Mouse (Mus musculus) heart, embryonic 12.5 days (tissue): ENCODE results near the gene Rnf208. TPM values are rescaled to one million over a fixed set of nuclear protein-coding genes. Genes with fewer than 3 reads are reported as not detected.
A peak's percentile ranks its signal among the peaks of the same experiment; 100 is the strongest.

ENCODE experiments used
- ATAC-seq: fragments of 200-750 bp; cut with Nextera tagmentation; 2 replicates; pipeline ENCODE4 v1.8.0; 2017; ENCODE audit warnings: moderate TSS enrichment, moderate library complexity; ENCODE audit not compliant: insufficient number of reproducible peaks, low FRiP score
- H3K27ac ChIP-seq: fragments of 300-500 bp; sonication (generic); 2 replicates; pipeline ENCODE4 v1.5.1; 2016; ENCODE audit warnings: mild to moderate bottlenecking, moderate library complexity; ENCODE audit not compliant: poor library complexity, severe bottlenecking
- H3K27me3 ChIP-seq: fragments of 300-500 bp; sonication (generic); replicated peaks from 2 replicates; pipeline ENCODE4 v1.6.1; 2016; ENCODE audit warnings: mild to moderate bottlenecking, moderate library complexity
- H3K36me3 ChIP-seq: fragments of 300-500 bp; sonication (generic); 2 replicates; pipeline ENCODE4 v1.6.1; 2016; ENCODE audit warnings: mild to moderate bottlenecking, moderate library complexity
- H3K4me1 ChIP-seq: fragments of 300-500 bp; sonication (generic); replicated peaks from 2 replicates; pipeline ENCODE4 v1.6.1; 2016; ENCODE audit warnings: mild to moderate bottlenecking
- H3K4me2 ChIP-seq: fragments of 300-500 bp; sonication (generic); 2 replicates; pipeline ENCODE4 v1.6.1; 2016; ENCODE audit warnings: mild to moderate bottlenecking, moderate library complexity
- H3K4me3 ChIP-seq: fragments of 300-500 bp; sonication (generic); 2 replicates; pipeline ENCODE4 v1.5.1; 2016; ENCODE audit warnings: mild to moderate bottlenecking
- H3K9ac ChIP-seq: fragments of 300-500 bp; sonication (generic); 2 replicates; pipeline ENCODE4 v1.6.1; 2016; ENCODE audit warnings: mild to moderate bottlenecking, moderate library complexity
- H3K9me3 ChIP-seq: fragments of 300-500 bp; sonication (generic); replicated peaks from 2 replicates; pipeline ENCODE4 v1.6.1; 2016; ENCODE audit warnings: mild to moderate bottlenecking, moderate library complexity
- WGBS: fragments of 180-500 bp; shearing (Covaris S2); methylation state at CpG from one replicate; pipeline ENCODE4 v1.1.7; 2016; 5-methylcytosine and 5-hydroxymethylcytosine counted together
- polyA plus RNA-seq: library from polyadenylated mRNA; unstranded; fragments of >200 nt; fragmentation: Nextera tagmentation; extraction: Ambion mirVana; gene quantifications from 2 replicates; pipeline ENCODE4 v1.2.1, GENCODE M21; 2016

Gene Rnf208
- polyA plus RNA-seq, 1 experiment from 2014 or later, result 6.5 TPM

DNA sequence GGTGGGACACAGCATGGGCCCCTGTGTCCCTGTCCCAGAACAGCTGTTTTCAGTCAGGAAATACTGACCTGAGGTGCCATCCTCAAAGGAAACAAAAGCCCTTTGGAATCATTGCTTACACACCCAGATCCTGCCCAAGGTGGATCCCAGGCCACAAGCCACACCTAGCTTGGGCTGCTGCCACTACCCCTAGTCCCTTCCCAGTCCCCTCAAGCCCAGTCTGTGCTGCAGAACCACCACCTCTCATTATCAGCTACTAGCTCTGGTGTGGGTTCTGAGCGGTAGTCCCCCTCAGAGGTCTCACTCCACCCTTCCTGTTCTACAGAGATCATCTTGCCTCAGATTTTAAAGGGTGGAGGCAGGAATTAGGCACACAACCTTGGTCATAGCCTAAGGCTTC, 44.3 kb downstream of the Rnf208 start:
- H3K4me1 ChIP-seq, result peaks cover 32% of the 10 kb centered on the region
- no peak for ATAC-seq
- no peak overlapping the region for H3K4me2 ChIP-seq
- no peak overlapping the region for H3K4me3 ChIP-seq
- no peak overlapping the region for H3K9ac ChIP-seq
- peaks cover 48% of the 10 kb centered on the region for H3K36me3 ChIP-seq
- WGBS, result 58% methylated on average over 1 of the region's 1 CpGs
- H3K9me3 ChIP-seq, result no peaks in the 10 kb centered on the region
- peaks cover 49% of the 10 kb centered on the region for H3K27me3 ChIP-seq
- H3K27ac ChIP-seq, result no peak overlapping the region

DNA sequence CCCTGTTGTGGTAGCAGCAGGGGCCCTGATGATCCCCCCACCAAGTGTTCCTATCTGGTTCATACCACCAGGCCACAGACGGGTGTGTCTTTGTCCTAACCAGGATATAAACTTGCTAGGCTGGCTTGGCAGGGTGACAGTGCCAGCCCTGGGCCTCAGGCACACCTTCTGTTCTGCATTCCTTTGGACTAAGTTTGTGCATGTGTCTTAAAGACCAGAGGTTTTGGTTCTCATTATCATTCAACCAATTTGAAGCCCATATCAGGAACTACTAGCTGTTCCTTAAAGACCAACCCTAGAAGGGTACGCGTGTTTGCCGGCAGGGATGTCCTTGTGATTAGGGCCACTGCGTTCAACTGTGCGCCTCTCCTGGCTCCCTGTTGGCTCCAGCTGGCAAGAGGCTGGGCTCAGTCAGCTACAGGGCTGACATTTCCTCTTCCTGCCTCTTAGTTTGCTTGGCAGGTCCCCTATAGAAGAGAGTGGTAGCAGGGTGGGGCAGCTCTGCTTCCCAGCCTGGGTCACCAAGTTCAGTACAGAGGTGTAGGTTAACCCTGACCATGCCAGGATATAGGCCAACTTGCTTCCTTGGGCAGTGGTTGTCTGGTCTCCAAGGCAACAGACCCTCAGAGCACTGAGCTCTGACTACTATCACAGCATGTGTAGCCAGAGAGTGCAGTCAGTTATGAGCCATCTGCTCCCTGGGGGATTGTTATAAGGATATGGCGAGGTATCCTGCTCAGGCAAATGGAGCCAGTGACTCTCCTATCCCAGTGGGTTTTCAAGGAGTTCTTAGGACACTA, 45.0 kb downstream of the Rnf208 start:
- no peak overlapping the region for H3K4me2 ChIP-seq
- no peak overlapping the region for H3K9ac ChIP-seq
- no peaks in the 10 kb centered on the region for H3K9me3 ChIP-seq
- H3K27me3 ChIP-seq, result peaks cover 56% of the 10 kb centered on the region
- peaks cover 39% of the 10 kb centered on the region for H3K4me1 ChIP-seq
- no peak overlapping the region for H3K27ac ChIP-seq
- 45% methylated on average over 7 of the region's 7 CpGs for WGBS
- H3K36me3 ChIP-seq, result peaks cover 43% of the 10 kb centered on the region
- no peak for ATAC-seq
- no peak overlapping the region for H3K4me3 ChIP-seq

DNA sequence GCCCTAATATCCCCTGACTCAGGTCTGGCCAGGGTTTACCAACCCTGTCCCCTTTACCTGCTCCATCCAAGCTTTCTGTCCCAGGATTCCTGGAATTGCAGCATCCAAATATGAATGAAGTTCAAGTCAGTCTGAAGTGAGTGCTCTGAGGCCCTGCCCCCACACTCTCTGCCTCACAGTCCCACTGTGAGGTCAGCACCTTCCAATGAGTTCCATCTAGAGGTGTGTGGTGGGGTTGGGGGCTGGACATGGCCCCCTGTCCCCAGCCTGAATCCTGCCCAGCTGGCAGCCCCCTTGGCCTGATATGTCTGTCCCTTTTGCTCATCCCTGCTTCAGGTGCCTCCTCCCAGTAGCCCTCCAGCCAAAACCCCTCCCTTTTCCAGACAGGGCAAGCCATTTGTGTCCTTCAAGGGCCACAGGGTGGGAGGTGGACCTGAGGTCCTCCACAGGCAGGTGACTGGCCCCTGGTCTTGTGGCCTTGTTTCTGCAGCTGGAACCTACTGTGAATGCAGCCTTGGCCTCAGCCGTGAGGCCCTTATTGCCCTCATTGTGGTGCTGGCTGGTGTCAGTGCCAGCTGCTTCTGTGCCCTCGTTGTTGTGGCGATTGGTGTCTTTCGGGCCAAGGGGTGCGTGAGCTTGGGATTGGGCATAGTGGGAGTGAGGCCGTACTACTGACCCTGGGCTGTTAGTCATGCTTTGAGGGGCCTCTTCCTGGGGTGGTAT, 46.0 kb downstream of the Rnf208 start, which contains the start of gene Tmem210:
Tmem210 (plus strand) TSS at position 219 of the 723 bp plus-strand sequence.
- no peak within 1 kb of the TSS for H3K4me3 ChIP-seq
- H3K27me3 ChIP-seq, result peaks cover 67% of the 10 kb centered on the region
- H3K9ac ChIP-seq, result no peak within 1 kb of the TSS
- ATAC-seq, result no peak
- peaks cover 33% of the 10 kb centered on the region for H3K36me3 ChIP-seq
- no peaks in the 10 kb centered on the region for H3K9me3 ChIP-seq
- H3K27ac ChIP-seq, result no peak within 1 kb of the TSS
- H3K4me2 ChIP-seq, result no peak within 1 kb of the TSS
- peaks cover 45% of the 10 kb centered on the region for H3K4me1 ChIP-seq
- 85% methylated on average over 6 of the region's 6 CpGs for WGBS

DNA sequence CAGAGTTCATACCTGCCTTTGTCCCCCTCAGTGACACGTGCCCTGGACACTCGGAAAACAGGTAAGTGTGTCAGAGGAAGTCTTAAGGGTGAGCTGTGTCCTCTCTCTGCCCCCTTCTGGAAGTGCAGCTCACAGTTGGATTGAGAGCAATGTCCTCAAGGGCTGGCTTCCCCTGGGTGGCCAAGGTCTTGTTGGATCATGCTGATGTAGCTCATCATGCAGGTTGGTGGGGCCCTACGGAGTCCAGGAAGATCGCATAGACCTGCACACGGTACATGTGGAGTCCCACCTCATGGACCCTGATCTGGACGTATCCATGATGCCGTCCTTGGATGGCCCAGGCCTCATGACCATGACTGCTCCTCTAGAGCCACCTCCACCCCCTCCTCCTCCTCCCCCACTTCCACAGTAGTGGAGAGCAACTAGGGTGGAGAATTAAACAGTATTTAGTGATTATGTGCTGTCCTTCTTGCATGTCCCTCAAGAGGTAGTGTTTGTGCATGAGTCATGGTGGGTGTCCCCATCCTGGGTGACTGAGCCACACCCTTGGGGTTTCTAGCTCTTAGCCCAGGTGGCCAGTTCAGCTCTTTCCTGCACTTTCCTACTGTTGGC, 46.8 kb downstream of the Rnf208 start:
- Histone ChIP-seq H3K27me3 (peaks cover 74% of the 10 kb centered on the region), H3K4me1 (peaks cover 45% of the 10 kb centered on the region), H3K4me3 (no peak overlapping the region), H3K9me3 (no peaks in the 10 kb centered on the region), H3K27ac (no peak overlapping the region), H3K9ac (no peak overlapping the region), H3K4me2 (no peak overlapping the region), H3K36me3 (peaks cover 26% of the 10 kb centered on the region)
- 79% methylated on average over 7 of the region's 7 CpGs for WGBS
- no peak for ATAC-seq

DNA sequence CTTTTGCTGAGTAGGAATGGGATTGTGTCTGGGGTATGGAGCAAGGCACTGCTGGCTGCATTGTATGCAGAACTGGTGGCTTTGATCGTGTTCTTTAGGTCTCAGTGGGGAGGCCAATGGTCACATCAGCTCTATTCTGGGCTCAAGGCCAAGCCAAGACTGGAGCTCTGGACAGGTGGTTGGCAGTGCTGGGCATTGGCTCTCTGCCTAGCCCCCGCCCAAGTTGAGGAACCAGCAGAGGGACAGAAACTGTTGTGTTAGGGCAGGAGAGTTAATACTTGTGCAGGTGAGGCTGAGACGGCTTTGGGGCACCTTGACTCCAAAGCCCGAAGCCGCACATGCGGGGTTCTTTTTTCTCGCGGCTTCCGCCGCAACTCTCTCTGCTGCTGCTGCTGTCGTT, 47.6 kb downstream of the Rnf208 start, which contains the start of gene Lrrc26:
Lrrc26 (plus strand) TSS at position 265 of the 400 bp plus-strand sequence.
- H3K9me3 ChIP-seq, result no peaks in the 10 kb centered on the region
- H3K4me3 ChIP-seq, result peak within 1 kb of the TSS; percentile 22
- no peak within 1 kb of the TSS for H3K27ac ChIP-seq
- peaks cover 83% of the 10 kb centered on the region for H3K27me3 ChIP-seq
- H3K4me2 ChIP-seq, result peak within 1 kb of the TSS; percentile 52
- peaks cover 45% of the 10 kb centered on the region for H3K4me1 ChIP-seq
- no peak within 1 kb of the TSS; the same call in 1 of the 2 replicates for H3K9ac ChIP-seq
- H3K36me3 ChIP-seq, result peaks cover 17% of the 10 kb centered on the region
- ATAC-seq, result no peak
- 16% methylated on average over 11 of the region's 11 CpGs for WGBS

DNA sequence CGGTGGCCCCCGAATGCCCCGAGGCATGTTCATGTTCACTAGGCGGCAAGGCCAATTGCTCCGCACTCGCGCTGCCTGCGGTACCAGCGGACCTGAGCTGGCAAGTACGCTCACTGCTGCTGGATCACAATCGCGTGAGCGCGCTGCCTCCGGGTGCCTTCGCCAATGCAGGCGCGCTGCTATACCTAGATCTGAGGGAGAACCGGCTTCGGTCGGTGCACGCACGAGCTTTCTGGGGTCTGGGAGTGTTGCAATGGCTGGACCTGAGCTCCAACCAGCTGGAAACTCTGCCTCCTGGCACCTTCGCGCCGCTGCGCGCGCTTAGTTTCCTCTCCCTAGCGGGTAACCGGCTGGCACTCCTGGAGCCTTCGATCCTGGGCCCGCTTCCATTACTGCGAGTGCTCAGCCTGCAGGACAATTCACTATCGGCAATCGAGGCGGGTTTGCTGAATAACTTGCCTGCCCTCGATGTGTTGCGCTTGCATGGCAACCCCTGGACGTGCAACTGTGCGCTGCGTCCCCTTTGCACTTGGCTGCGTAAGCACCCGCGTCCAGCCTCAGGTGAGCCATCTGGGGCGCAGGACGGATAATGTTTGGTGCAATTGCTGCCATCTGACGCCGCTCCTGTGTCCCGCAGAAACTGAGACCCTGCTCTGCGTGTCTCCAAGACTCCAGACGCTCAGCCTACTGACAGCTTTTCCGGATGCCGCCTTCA, 48.2 kb downstream of the Rnf208 start:
- peak overlapping the region; percentile 22 for H3K4me3 ChIP-seq
- peaks cover 45% of the 10 kb centered on the region for H3K4me1 ChIP-seq
- ATAC-seq, result no peak
- peaks cover 11% of the 10 kb centered on the region for H3K36me3 ChIP-seq
- no peak overlapping the region for H3K27ac ChIP-seq
- H3K9ac ChIP-seq, result no peak overlapping the region
- peaks cover 89% of the 10 kb centered on the region for H3K27me3 ChIP-seq
- H3K4me2 ChIP-seq, result peak overlapping the region; percentile 52
- H3K9me3 ChIP-seq, result no peaks in the 10 kb centered on the region
- WGBS, result 2% methylated on average over 54 of the region's 54 CpGs

DNA sequence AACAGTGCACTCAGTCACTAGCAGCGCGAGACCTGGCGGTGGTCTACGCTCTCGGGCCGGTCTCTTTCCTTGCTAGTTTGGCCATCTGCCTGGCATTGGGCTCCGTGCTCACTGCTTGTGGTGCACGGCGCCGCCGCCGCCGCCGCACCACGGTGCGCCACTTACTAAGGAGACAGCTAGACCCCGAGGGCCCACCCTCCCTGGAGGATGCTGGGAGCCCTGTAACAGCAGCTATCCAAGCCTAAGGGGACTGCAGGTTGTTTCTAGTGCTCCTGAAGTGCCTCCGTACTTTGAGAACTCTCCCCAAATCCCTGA, 48.7 kb downstream of the Rnf208 start:
- Histone ChIP-seq H3K4me3 (peak overlapping the region; percentile 22), H3K27me3 (peaks cover 94% of the 10 kb centered on the region), H3K27ac (no peak overlapping the region), H3K36me3 (peaks cover 6% of the 10 kb centered on the region), H3K4me1 (peaks cover 45% of the 10 kb centered on the region), H3K9me3 (no peaks in the 10 kb centered on the region), H3K4me2 (peak overlapping the region; percentile 52), H3K9ac (no peak overlapping the region; the same call in 1 of the 2 replicates)
- ATAC-seq, result no peak
- 1% methylated on average over 18 of the region's 18 CpGs for WGBS

DNA sequence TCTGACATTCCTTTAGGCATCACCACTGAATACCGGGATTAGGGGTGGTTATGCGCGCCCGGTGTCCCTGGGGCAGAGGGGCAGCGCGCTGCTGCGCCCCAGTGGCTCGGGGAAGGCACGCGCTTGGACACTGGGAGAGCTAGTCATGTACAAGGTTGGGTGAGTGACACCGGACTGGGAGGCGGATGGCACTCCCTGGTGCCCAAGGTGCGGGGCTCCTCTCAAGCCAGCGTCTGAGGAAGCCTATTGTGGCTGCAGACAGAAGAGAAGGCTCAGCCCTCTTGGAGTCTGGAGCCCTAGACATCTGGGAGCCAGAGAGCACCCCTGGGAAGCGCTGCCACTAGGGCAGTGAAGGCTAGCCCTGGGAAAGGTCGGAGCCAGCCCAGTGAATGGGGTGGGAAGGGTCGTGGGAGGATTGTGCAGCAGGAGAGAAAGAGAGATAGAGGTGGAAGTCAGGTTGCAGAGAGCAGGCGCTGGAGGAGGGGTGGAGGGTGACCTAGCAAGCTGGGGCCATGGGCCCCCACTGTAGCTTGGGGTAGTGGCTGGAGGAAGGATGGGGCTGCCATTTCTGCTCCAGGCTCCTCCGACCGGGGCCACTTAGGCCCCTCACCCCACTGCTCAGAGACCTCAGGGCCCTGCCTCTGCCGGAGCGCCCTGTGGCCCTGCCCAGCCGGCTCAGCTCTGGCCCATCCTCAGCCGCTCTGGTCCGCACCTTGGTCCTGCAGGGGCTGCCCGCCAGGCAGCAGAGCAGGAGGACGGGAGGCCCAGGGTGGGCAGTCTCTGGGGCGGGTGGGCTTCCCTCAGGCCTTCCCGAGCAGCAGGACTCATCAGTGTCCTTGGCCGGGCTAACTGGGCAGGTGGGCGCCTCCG, 49.4 kb downstream of the Rnf208 start:
- Histone ChIP-seq H3K9ac (0 out of 2 replicates have a peak overlapping the region, but pooled peaks have one; percentile 52), H3K9me3 (no peaks in the 10 kb centered on the region), H3K4me3 (peak overlapping the region; percentile 41), H3K4me2 (peak overlapping the region; percentile 64), H3K27me3 (peaks cover 98% of the 10 kb centered on the region), H3K36me3 (no peaks in the 10 kb centered on the region), H3K27ac (no peak overlapping the region), H3K4me1 (peaks cover 42% of the 10 kb centered on the region)
- WGBS, result 6% methylated on average over 32 of the region's 32 CpGs
- no peak for ATAC-seq

DNA sequence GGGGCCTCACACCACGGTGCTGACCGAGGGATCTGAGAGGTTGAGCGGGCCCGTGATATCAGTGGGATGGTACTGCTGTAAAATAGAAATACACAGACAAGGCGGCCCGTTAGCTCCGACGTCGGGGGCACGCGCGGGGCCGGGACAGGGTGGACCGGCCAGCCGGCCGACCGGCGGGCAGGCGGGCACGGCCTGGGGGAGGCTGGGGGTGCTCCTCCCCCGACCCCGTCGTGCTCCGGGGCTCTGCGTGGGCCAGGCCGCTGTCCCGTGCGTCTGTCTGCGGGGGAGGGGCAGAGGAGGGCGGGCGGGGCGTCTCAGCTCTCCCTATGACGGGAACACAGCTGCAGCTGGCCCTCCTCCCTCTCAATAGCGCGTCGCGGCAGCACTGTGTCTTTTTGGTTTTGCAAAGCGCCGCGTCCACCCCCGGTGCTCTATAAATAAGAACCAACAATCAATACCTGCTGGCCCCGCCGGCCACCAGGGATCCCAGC, 50.0 kb downstream of the Rnf208 start:
- Histone ChIP-seq H3K9me3 (no peaks in the 10 kb centered on the region), H3K4me3 (peak overlapping the region; percentile 41), H3K4me2 (peak overlapping the region; percentile 64), H3K27ac (no peak overlapping the region), H3K27me3 (peaks cover 99% of the 10 kb centered on the region), H3K4me1 (peaks cover 35% of the 10 kb centered on the region), H3K36me3 (no peaks in the 10 kb centered on the region), H3K9ac (peak overlapping the region; percentile 52; the same call in 1 of the 2 replicates)
- WGBS, result 6% methylated on average over 43 of the region's 43 CpGs
- ATAC-seq, result no peak

DNA sequence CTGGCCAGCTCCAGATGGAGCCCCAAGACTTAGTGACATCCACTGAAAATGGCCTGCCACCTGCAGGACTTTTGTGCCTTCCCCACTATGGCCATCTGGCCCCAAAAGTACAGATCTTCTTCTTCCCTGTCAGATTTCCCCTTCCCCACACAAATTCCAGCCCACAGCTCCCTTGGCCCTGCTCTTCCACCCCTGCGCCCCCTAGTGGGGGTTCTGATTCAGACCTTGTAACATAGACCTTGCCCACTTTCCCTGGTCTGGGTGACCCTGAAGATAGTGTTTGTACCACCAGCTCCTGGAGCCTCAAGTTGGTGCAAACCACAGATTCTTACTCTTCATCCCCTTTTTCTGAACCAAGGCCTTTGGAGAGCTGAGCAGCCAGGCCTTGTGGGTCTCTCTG, 50.8 kb downstream of the Rnf208 start:
- H3K36me3 ChIP-seq, result no peaks in the 10 kb centered on the region
- no peaks in the 10 kb centered on the region for H3K9me3 ChIP-seq
- no peak overlapping the region for H3K27ac ChIP-seq
- no peak for ATAC-seq
- H3K4me1 ChIP-seq, result peaks cover 32% of the 10 kb centered on the region
- no peak overlapping the region for H3K9ac ChIP-seq
- 0% methylated on average over 1 of the region's 1 CpGs for WGBS
- peak overlapping the region; percentile 64 for H3K4me2 ChIP-seq
- H3K4me3 ChIP-seq, result no peak overlapping the region
- peaks cover 100% of the 10 kb centered on the region for H3K27me3 ChIP-seq
